Mouse (Mus musculus): ENCODE results near the gene Slc39a7.

The Slc39a7 gene

GRCm38 (mm10) chr17:34031465-34032173 lies at the start of gene Slc39a7, which contains the start of gene Rxrb:
Gene Slc39a7, minus strand, starts transcription at chr17:34031682.
Gene Rxrb, plus strand, starts transcription at chr17:34031812.
- ATAC-seq (ENCODE audit: low TSS enrichment) = peak; percentile 72

GRCm38 (mm10) chr17:34079621-34080020 lies 48.1 kb upstream of the Slc39a7 start:
- peak; percentile 96 for ATAC-seq (ENCODE audit: low TSS enrichment)

DNA sequence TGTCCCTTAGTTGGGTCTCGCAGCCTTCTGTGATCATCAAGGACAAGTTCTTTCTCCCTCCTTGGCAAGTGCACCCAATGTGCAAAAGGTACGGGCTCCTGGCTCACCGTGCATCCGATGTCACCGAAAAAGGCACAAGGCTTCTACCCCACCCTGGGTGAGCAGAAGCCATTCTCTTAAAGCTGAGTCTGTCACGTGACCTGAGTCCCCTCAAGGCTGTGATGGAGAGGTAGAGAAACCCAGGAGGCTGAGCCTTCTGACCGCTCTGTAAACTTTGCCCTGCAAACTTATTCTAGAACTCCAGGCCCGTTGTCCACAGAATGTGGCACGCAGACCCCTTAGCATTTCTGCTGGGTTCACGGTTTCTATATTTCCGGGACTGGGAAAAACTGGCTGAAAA lies 47.5 kb upstream of the Slc39a7 start:
- ATAC-seq (ENCODE audit: low TSS enrichment) = no peak

DNA sequence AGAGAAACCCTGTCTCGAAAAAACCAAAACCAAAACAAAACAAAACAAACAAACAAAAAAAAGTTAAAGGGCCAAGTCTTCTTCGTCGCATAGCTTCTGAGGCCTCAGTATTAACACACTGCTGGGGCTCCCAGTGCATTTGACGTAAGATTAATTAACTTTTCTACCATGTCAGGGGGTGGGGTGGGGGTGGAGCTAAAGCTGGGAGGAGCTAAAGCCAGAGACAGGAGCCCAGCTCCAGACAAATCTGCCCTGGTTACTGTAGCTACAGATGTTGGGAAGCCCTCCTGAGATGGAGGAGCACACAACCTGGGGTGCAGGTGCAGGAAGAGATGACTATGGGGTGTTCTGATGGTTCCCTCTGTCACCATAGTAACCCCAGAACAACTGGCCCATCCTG lies 46.7 kb upstream of the Slc39a7 start:
- no peak for ATAC-seq (ENCODE audit: low TSS enrichment)

DNA sequence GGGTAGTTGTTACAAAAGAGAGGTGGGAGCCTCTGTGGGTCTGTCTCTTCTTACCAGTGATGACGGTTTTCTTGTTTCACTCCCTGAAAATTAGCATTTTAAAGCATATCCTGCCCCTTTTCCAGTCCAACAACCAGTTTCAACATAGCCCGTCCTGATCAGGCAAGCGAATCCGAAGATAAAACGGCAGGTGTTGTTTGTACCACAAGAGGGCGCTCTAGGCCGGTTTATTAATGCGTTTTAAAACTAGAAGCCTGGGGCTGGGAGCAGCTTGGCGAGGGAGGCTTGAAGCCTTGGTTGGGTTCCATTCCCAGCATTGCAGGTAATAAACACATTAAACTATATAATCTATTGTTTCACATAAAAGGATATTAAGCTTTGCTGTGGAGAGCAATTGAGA lies 46.1 kb upstream of the Slc39a7 start:
- peak; percentile 52; the same call in 1 of the 2 replicates for ATAC-seq (ENCODE audit: low TSS enrichment)

DNA sequence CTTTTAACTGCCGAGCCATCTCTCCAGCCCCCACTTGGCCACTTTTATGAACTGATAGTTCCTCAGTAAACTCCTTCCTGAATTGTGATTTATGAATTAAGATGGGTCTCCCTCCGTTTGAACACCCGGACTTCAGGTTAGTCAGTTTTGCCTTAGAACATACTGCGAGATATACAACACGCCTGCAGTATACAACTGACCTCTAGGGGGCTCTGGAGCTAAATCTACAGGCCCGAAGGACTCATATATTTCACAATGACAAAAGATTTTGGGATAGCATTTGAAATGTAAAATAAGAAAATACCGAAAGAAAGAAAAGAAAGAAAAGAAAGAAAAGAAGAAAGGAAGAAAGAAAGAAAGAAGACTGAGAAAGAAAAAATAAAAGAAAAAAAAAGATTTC lies 43.8 kb upstream of the Slc39a7 start:
- no peak for ATAC-seq (ENCODE audit: low TSS enrichment)

GRCm38 (mm10) chr17:34072091-34072490 lies 40.6 kb upstream of the Slc39a7 start:
- ATAC-seq (ENCODE audit: low TSS enrichment) = no peak

DNA sequence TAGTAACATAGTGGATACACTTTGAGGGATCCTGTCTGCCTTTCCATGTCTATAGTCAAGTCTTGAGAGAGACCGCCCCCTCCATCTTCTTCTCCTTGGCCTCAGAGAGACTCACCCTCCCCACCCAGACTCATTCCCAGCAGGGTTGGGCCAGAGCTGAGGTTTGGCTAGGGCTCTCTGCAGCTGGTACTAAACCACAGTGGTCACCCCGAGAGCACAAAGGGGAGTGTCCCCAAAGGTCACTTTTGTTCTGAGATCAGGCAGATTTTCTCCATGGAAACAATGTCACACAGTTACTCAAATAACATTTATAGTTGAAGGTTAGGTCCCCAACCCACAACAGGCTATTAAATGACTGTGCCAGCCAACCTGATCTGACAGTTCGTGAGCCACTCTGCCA lies 37.4 kb upstream of the Slc39a7 start:
- no peak for ATAC-seq (ENCODE audit: low TSS enrichment)

DNA sequence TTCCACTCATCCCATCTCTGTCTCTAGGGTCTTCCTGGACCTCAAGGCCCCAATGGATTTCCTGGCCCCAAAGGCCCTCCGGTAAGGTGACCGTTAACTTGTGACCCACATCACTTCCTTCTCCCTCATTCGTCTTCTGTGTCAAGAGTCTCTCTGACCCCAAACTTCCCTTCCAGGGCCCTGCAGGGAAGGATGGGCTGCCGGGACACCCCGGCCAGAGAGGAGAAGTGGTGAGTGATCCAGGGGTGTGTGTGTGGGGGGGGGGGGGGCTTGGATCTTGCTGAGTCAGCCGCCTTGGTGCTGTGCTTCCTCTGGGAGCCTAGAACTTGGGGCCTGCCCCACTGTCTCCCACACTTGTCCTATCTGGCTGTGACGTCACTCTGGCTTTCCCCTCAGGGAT lies 25.7 kb upstream of the Slc39a7 start:
- ATAC-seq (ENCODE audit: low TSS enrichment) = no peak

DNA sequence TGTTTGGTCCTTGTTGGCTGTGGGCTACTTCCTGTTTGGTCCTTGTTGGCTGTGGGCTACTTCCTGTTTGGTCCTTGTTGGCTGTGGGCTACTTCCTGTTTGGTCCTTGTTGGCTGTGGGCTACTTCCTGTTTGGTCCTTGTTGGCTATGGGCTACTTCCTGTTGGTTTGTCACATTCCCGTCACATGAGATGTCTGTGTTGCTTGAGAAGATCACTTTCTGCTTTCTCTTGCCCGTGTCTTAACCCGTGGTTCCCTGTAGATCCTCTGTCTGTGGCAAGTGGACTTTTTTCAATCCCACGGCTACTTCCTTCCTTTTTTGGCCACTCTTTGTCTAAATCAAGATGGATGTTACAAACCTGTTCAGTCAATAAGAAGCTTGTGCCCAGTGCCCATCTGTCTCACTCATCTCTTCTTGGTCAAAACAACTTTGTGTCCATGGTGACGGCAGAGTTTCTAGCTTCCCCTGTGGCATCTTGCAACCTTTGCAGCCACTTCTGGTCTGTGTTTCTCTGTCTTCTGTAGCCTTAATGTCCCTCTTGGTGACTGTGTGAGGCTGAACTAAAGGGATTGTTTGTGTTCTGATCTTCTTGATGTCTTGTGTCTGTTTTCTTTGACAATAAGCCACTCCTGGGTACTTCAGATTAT lies 16.0 kb upstream of the Slc39a7 start:
- ATAC-seq (ENCODE audit: low TSS enrichment) = no peak

- no peak for ATAC-seq (ENCODE audit: low TSS enrichment)
These were observed 14.5 kb upstream of the Slc39a7 start for GRCm38 (mm10) chr17:34045941-34046340.

DNA sequence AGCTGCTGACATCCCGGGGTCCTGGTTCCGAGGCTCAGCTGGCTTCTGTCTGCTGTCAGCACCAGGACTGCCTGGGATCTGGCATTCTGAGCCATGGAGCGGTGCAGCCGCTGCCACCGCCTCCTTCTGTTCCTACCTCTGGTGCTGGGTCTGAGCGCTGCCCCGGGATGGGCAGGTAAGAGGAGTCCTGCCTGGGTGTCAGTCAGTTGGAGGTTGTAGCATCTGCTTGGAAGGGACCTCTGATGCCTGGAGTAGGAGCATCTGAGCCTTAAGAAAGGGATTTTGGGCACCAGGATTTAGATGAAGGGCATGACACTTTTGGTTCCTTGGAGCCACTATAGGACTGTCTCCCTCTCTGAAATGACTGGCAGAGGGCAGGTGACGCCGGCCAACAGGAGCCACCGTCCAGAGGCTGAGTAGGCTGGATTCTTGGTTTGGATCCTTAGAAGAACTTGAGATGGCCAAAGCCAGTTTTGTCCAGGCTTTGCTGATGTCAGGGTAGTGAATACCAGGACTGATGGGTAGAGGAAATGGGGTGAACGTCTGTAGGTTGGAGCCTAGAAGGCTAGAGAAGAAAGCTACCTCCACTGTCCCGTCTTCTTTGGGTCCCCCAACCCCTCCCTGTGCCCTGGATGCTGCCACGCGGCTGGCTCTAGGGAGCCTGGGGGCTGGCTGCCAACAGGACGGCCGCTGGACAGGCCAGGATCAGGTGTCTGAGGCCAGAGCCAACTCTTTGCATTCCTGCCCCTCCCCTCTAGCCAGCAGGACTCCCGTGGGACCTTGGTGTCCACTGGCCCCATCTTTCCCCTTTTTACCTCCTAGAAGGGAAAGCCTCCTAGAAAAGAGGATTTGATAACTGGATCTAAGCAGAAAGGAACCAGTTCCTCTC lies 8.3 kb upstream of the Slc39a7 start:
- 0 out of 2 replicates have a peak, but pooled peaks have one; percentile 14 for ATAC-seq (ENCODE audit: low TSS enrichment)

GRCm38 (mm10) chr17:34038878-34039561 lies 7.5 kb upstream of the Slc39a7 start, which contains the start of gene Col11a2:
Gene Col11a2, plus strand, starts transcription at chr17:34039437.
- ATAC-seq (ENCODE audit: low TSS enrichment) = no peak

- peak; percentile 21; the same call in 1 of the 2 replicates for ATAC-seq (ENCODE audit: low TSS enrichment)
These were observed 7.0 kb upstream of the Slc39a7 start for GRCm38 (mm10) chr17:34038440-34038839.

DNA sequence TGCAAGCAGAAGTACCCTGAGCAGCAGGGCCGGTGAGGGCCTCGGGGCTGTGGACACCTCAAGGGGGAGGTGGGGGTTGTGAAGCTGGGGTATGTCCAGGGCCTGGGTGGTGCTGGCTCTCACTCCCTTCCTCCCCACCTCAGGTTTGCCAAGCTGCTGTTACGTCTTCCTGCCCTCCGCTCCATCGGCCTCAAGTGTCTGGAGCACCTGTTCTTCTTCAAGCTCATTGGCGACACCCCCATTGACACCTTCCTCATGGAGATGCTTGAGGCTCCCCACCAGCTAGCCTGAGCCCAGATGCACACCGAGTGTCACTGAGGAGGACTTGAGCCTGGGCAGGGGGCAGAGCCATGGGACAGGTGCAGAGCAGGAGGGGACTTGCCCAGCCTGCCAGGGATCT lies 5.8 kb upstream of the Slc39a7 start:
- ATAC-seq (ENCODE audit: low TSS enrichment) = no peak

GRCm38 (mm10) chr17:34036647-34037046 lies 5.2 kb upstream of the Slc39a7 start:
- ATAC-seq (ENCODE audit: low TSS enrichment) = no peak

- ATAC-seq (ENCODE audit: low TSS enrichment) = no peak
These were observed 4.0 kb upstream of the Slc39a7 start for GRCm38 (mm10) chr17:34035517-34035916.

GRCm38 (mm10) chr17:34034064-34034463 lies 2.6 kb upstream of the Slc39a7 start:
- no peak for ATAC-seq (ENCODE audit: low TSS enrichment)

GRCm38 (mm10) chr17:34033441-34033840 lies 2.0 kb upstream of the Slc39a7 start:
- no peak for ATAC-seq (ENCODE audit: low TSS enrichment)

- no peak for ATAC-seq (ENCODE audit: low TSS enrichment)
These were observed 1.3 kb upstream of the Slc39a7 start for GRCm38 (mm10) chr17:34032806-34033205.

DNA sequence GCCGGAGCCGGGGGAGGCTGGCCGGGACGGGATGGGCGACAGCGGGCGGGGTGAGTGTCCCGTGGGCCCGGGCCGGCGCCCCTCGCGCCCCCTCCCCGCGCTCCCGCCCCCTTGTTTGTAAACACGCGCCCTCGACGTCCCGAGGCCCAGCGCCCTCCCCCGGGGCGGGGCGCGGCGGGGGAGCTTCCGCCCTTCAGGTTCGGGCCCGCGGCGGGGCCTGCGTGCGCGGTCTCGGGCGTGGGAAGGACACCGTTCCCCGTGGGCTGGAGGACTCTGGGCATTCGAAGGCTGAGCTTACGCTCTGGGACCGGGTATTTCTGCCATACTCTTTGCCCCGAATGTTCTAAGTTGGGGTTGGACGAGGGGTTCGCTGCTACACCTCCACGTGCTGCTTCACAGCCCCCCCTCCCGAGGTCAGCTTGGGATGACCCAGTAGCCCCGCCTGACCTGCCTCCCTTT lies 721 bp upstream of the Slc39a7 start:
- ATAC-seq (ENCODE audit: low TSS enrichment) = no peak
